8 mouse cellular contexts compared by ENCODE assay signal in the genomic region with DNA sequence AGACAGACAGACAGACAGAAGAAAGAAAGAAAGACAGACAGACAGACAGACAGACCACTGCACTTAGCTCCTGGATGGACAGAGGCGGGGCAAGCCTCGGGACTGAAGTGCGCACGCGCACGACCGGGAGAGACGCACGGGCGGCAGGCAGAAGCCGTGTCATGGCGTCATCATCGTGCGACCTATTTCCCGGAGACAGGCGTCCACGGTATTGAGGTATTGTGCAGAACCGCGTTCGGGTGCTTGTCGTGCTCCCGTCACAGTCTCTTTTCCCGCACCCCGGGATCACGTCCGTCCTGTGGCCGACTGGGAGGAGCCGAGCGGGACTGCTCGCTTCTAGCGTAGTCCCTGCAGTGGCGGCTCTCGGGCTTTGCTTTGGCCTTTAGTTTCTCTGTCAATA. TPM values are rescaled to one million over a fixed set of nuclear protein-coding genes. Genes with fewer than 3 reads are reported as not detected.
DNase-seq lines count a peak whose midpoint lies in the region; ATAC-seq and TF ChIP-seq lines count a peak whose summit lies in the region.

A gene (plus strand): TSS at position 137 of the 400 bp plus-strand sequence.

- no peak for TF ChIP-seq CTCF in G1E (IDR thresholded peaks at IDR 0.05; ENCODE audit: low read depth, low read length)
- TF ChIP-seq CTCF in forebrain, postnatal 0 days (IDR thresholded peaks at IDR 0.05; ENCODE audit: low read depth) = no peak

- DNase-seq in G1E (ENCODE audit: low spot score) = peak; percentile 65
- DNase-seq in cerebellum, adult 18-20 months = peak; percentile 96 to 97
- peak; percentile 98 for DNase-seq in forebrain, postnatal 0 days
- DNase-seq in heart, postnatal 4 days = peak; percentile 97
- DNase-seq in layer of hippocampus, adult 8-10 months (ENCODE audit: low spot score in 2 of 2) = peak; percentile 92 to 97
- DNase-seq in ovary, adult 18-20 months (ENCODE audit: low spot score) = peak; percentile 90
- peak; percentile 95 for DNase-seq in thymus, postnatal 0 days (ENCODE audit: low spot score)

- no peaks in the 10 kb centered on the region for H3K27me3 ChIP-seq in G1E (ENCODE audit: insufficient read depth, low read length)
- H3K27me3 ChIP-seq in forebrain, postnatal 0 days (ENCODE audit: insufficient read depth, low read length) = no peaks in the 10 kb centered on the region
- no peaks in the 10 kb centered on the region for H3K27me3 ChIP-seq in lung, embryonic 15.5 days

- under 1% methylated on average over 33 of the region's 33 CpGs for WGBS in forebrain, postnatal 0 days
- 2% methylated on average over 33 of the region's 33 CpGs for WGBS in lung, embryonic 15.5 days

- peaks cover 4% of the 10 kb centered on the region for H3K36me3 ChIP-seq in G1E (replicated peaks)
- H3K36me3 ChIP-seq in forebrain, postnatal 0 days (ENCODE audit: insufficient read depth) = no peaks in the 10 kb centered on the region
- H3K36me3 ChIP-seq in lung, embryonic 15.5 days = no peaks in the 10 kb centered on the region

- peak within 1 kb of the TSS; percentile 64 for H3K4me2 ChIP-seq in forebrain, postnatal 0 days (ENCODE audit: low read depth)
- peak within 1 kb of the TSS; percentile 60 for H3K4me2 ChIP-seq in lung, embryonic 15.5 days

- ATAC-seq in G1E (ENCODE audit: extremely low read depth, insufficient number of reproducible peaks, low FRiP score, poor library complexity, severe bottlenecking) = peak; percentile 68
- peak; percentile 96 for ATAC-seq in forebrain, postnatal 0 days
- peak; percentile 87 for ATAC-seq in lung, embryonic 15.5 days (ENCODE audit: borderline replicate concordance, extremely low read depth, low FRiP score, low TSS enrichment)

- H3K9me3 ChIP-seq in G1E (replicated peaks) = no peaks in the 10 kb centered on the region
- H3K9me3 ChIP-seq in forebrain, postnatal 0 days (ENCODE audit: low read length) = no peaks in the 10 kb centered on the region
- H3K9me3 ChIP-seq in lung, embryonic 15.5 days = no peaks in the 10 kb centered on the region

- H3K9ac ChIP-seq in forebrain, postnatal 0 days = peak within 1 kb of the TSS; percentile 93
- H3K9ac ChIP-seq in lung, embryonic 15.5 days = peak within 1 kb of the TSS; percentile 88

- H3K4me1 ChIP-seq in G1E (ENCODE audit: insufficient read depth, low read depth, low read length) = peaks cover 5% of the 10 kb centered on the region
- H3K4me1 ChIP-seq in forebrain, postnatal 0 days (ENCODE audit: insufficient read depth) = peaks cover 9% of the 10 kb centered on the region; the same call in 1 of the 2 replicates
- H3K4me1 ChIP-seq in lung, embryonic 15.5 days = peaks cover 8% of the 10 kb centered on the region

- H3K27ac ChIP-seq in forebrain, postnatal 0 days (ENCODE audit: low read depth, low read length) = peak within 1 kb of the TSS; percentile 94
- H3K27ac ChIP-seq in lung, embryonic 15.5 days = peak within 1 kb of the TSS; percentile 79

- peak within 1 kb of the TSS; percentile 79 for H3K4me3 ChIP-seq in G1E (ENCODE audit: low read depth, low read length)
- H3K4me3 ChIP-seq in forebrain, postnatal 0 days (ENCODE audit: low read depth, low read length) = peak within 1 kb of the TSS; percentile 96
- H3K4me3 ChIP-seq in lung, embryonic 15.5 days = peak within 1 kb of the TSS; percentile 80

RNA-seq across cellular contexts. Expression of the gene that starts here (rescaled TPM):
- 9.3 and 15.0 TPM in 2 replicates for total RNA-seq in G1E (2014; fragmentation: Nextera tagmentation)
- total RNA-seq in G1E (2017) = 33.4 and 39.8 TPM in 2 replicates
- 1.7 and 2.7 TPM in 2 replicates for polyA plus RNA-seq in G1E (2012)
- 66.2 and 69.2 TPM in 2 replicates for total RNA-seq in forebrain, postnatal 0 days (2014; rRNA removed)
- 179 and 203 TPM in 2 replicates for polyA plus RNA-seq in forebrain, postnatal 0 days (2015; fragmentation: Nextera tagmentation; extraction: Ambion mirVana)
- total RNA-seq in heart, postnatal 4 days (2021) = 10 to 100 TPM; 38.8 to 45.1 TPM
- total RNA-seq in layer of hippocampus, adult 8-10 months (2022) = 10 to 100 TPM; 43.7 to 50.3 (median 46.1) TPM
- polyA plus RNA-seq in lung, embryonic 15.5 days (2015; fragmentation: Nextera tagmentation; extraction: Ambion mirVana) = 92.0 and 94.9 TPM in 2 replicates
- 122 and 124 TPM in 2 replicates for polyA plus RNA-seq in thymus, postnatal 0 days (2015; fragmentation: Nextera tagmentation; extraction: Ambion mirVana)

Comparison
In these comparisons a context has a peak if more than half of its experiments do, and no peak if none do; other contexts are left out.
1. Peak in every context shown above with its lines: DNase-seq, ATAC-seq, H3K4me3 ChIP-seq and H3K27ac ChIP-seq.
2. RNA of the gene that starts here (polyA plus RNA-seq): 179 to 203 TPM in forebrain, postnatal 0 days, 122 to 124 TPM in thymus, postnatal 0 days and 92.0 to 94.9 TPM in lung, embryonic 15.5 days; 1.7 to 2.7 TPM in G1E; every median in the first group is over 10 times any median in the second.